Mouse (Mus musculus): ENCODE measurements around the gene Pou3f1. TPM values are rescaled to one million over a fixed set of nuclear protein-coding genes. Genes with fewer than 3 reads are reported as not detected.

Gene Pou3f1
- total RNA-seq, 2 experiments from 2014 or later, result not detected

GRCm38 (mm10) chr4:124652886-124653285, 3.7 kb upstream of the Pou3f1 start:
- ATAC-seq (replicated peaks; ENCODE audit: low FRiP score, poor library complexity, severe bottlenecking), result no peak

GRCm38 (mm10) chr4:124656854-124657650, 445 bp downstream of the Pou3f1 start:
- ATAC-seq (replicated peaks; ENCODE audit: low FRiP score, poor library complexity, severe bottlenecking), result no peak

GRCm38 (mm10) chr4:124657781-124658180, 1.2 kb downstream of the Pou3f1 start:
- no peak for ATAC-seq (replicated peaks; ENCODE audit: low FRiP score, poor library complexity, severe bottlenecking)

GRCm38 (mm10) chr4:124658412-124658851, 1.8 kb downstream of the Pou3f1 start:
- ATAC-seq (replicated peaks; ENCODE audit: low FRiP score, poor library complexity, severe bottlenecking), result no peak

GRCm38 (mm10) chr4:124659251-124660217, 2.9 kb downstream of the Pou3f1 start:
- no peak for ATAC-seq (replicated peaks; ENCODE audit: low FRiP score, poor library complexity, severe bottlenecking)

GRCm38 (mm10) chr4:124660603-124661002, 4.0 kb downstream of the Pou3f1 start:
- no peak for ATAC-seq (replicated peaks; ENCODE audit: low FRiP score, poor library complexity, severe bottlenecking)

- ATAC-seq (replicated peaks; ENCODE audit: low FRiP score, poor library complexity, severe bottlenecking), result no peak
These were observed 6.4 kb downstream of the Pou3f1 start for GRCm38 (mm10) chr4:124663034-124663433.

- no peak for ATAC-seq (replicated peaks; ENCODE audit: low FRiP score, poor library complexity, severe bottlenecking)
These were observed 7.6 kb downstream of the Pou3f1 start for GRCm38 (mm10) chr4:124664185-124664584.

- ATAC-seq (replicated peaks; ENCODE audit: low FRiP score, poor library complexity, severe bottlenecking), result no peak
These were observed 8.0 kb downstream of the Pou3f1 start for GRCm38 (mm10) chr4:124664604-124665003.

GRCm38 (mm10) chr4:124667476-124668033, 10.9 kb downstream of the Pou3f1 start:
- ATAC-seq (replicated peaks; ENCODE audit: low FRiP score, poor library complexity, severe bottlenecking), result no peak

- no peak for ATAC-seq (replicated peaks; ENCODE audit: low FRiP score, poor library complexity, severe bottlenecking)
These were observed 11.5 kb downstream of the Pou3f1 start for GRCm38 (mm10) chr4:124668078-124668477.

- ATAC-seq (replicated peaks; ENCODE audit: low FRiP score, poor library complexity, severe bottlenecking), result no peak
These were observed 13.6 kb downstream of the Pou3f1 start for GRCm38 (mm10) chr4:124670232-124670631.

- ATAC-seq (replicated peaks; ENCODE audit: low FRiP score, poor library complexity, severe bottlenecking), result no peak
These were observed 15.0 kb downstream of the Pou3f1 start for GRCm38 (mm10) chr4:124671583-124671982.

GRCm38 (mm10) chr4:124672347-124673320, 16.0 kb downstream of the Pou3f1 start:
- ATAC-seq (replicated peaks; ENCODE audit: low FRiP score, poor library complexity, severe bottlenecking), result no peak

- ATAC-seq (replicated peaks; ENCODE audit: low FRiP score, poor library complexity, severe bottlenecking), result no peak
These were observed 17.9 kb downstream of the Pou3f1 start for GRCm38 (mm10) chr4:124674334-124675032.

GRCm38 (mm10) chr4:124675037-124675436, 18.4 kb downstream of the Pou3f1 start:
- 0 out of 2 replicates have a peak, but pooled peaks have one; percentile 54 for ATAC-seq (replicated peaks; ENCODE audit: low FRiP score, poor library complexity, severe bottlenecking)

GRCm38 (mm10) chr4:124675958-124676357, 19.4 kb downstream of the Pou3f1 start:
- no peak for ATAC-seq (replicated peaks; ENCODE audit: low FRiP score, poor library complexity, severe bottlenecking)

GRCm38 (mm10) chr4:124682270-124682669, 25.7 kb downstream of the Pou3f1 start:
- no peak for ATAC-seq (replicated peaks; ENCODE audit: low FRiP score, poor library complexity, severe bottlenecking)
